ENCODE assay signal across 11 mouse cellular contexts in the genomic region with DNA sequence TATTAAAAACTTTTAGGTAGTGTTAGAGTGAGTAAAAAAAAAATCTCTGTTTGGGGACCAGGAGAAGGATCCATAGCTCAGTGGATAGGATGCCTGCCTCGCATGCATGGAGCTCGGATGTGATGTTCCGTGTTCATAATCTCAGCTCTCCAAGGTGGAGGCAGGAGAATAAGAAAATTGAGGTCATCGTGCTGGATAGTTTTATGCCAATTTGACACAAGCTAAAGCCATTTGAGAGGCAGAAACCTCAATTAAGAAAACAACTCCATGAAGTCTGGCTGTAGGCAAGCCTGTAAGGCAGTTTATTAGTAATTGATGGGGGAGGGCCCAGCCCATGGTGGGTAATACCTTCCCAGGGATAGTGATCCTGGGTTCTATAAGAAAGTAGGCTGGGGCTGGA. TPM values are rescaled to one million over a fixed set of nuclear protein-coding genes. Genes with fewer than 3 reads are reported as not detected.
"Had no signal": no experiment of that assay in that cellular context is flagged by ENCODE, and none has a peak within 500 bp of the region (broad histone marks: within the 10 kb centered on the region; RNA-seq: fewer than 3 reads in every experiment).

No protein-coding gene starts in this region.

- H3K9ac ChIP-seq: liver, embryonic 14.5 days; lung, embryonic 15.5 days; midbrain, embryonic 15.5 days; neural tube, embryonic 13.5 days had no signal

- H3K9me3 ChIP-seq: lung, embryonic 15.5 days; midbrain, embryonic 15.5 days had no signal

- ATAC-seq: midbrain, embryonic 15.5 days had no signal

- H3K27ac ChIP-seq: left cerebral cortex, adult 2 months; liver, embryonic 14.5 days; lung, embryonic 15.5 days; midbrain, embryonic 10.5 days; midbrain, embryonic 15.5 days; neural tube, embryonic 13.5 days had no signal

- H3K4me1 ChIP-seq: lung, embryonic 15.5 days; megakaryocyte, embryonic 14.5 days; neural tube, embryonic 13.5 days had no signal

- H3K36me3 ChIP-seq: lung, embryonic 15.5 days; midbrain, embryonic 10.5 days; midbrain, embryonic 15.5 days; neural tube, embryonic 13.5 days had no signal

- DNase-seq: retina, postnatal 1 day; thymus, adult 18-20 months; thymus, postnatal 36 days had no signal

- H3K27me3 ChIP-seq: lung, embryonic 15.5 days; midbrain, embryonic 15.5 days; neural tube, embryonic 13.5 days had no signal

- H3K4me3 ChIP-seq: left cerebral cortex, adult 2 months; lung, embryonic 15.5 days; megakaryocyte, embryonic 14.5 days; midbrain, embryonic 10.5 days; midbrain, embryonic 15.5 days; neural tube, embryonic 13.5 days had no signal

- H3K4me2 ChIP-seq: lung, embryonic 15.5 days; midbrain, embryonic 15.5 days; neural tube, embryonic 13.5 days had no signal

RNA-seq across cellular contexts. Expression of gene Coro2b, which starts 23.6 kb away (rescaled TPM):
- total RNA-seq: neutrophil, adult 5-6 weeks had no signal
